Mouse (Mus musculus) gastrocnemius, postnatal 10 days (tissue): ENCODE measurements at regions not wholly inside any gene's neighbourhood (a gene's known extent, or its start where the extent isn't known, plus 50 kb on each side); places are given as distances from the start of the nearest gene placed in this dataset.

Experiments
- DNase-seq: peaks from one replicate; pipeline ENCODE4 v3.0.0; 2021; ENCODE audit warnings: mixed read lengths

- no peak for DNase-seq
These were observed 185.4 kb upstream of the Tle3 start for GRCm38 (mm10) chr9:61186541-61187420.

GRCm38 (mm10) chr9:61187713-61188399 is 184.3 kb upstream of the Tle3 start:
- no peak for DNase-seq

- no peak for DNase-seq
These were observed 182.9 kb upstream of the Tle3 start for GRCm38 (mm10) chr9:61189295-61189694.

GRCm38 (mm10) chr9:61199077-61199753 is 173.0 kb upstream of the Tle3 start:
- no peak for DNase-seq

GRCm38 (mm10) chr9:61199891-61200290 is 172.3 kb upstream of the Tle3 start:
- DNase-seq = no peak

- DNase-seq = no peak
These were observed 171.7 kb upstream of the Tle3 start for GRCm38 (mm10) chr9:61200295-61200955.

- DNase-seq = no peak
These were observed 167.1 kb upstream of the Tle3 start for GRCm38 (mm10) chr9:61205049-61205448.

GRCm38 (mm10) chr9:61206725-61207365 is 165.3 kb upstream of the Tle3 start:
- no peak for DNase-seq

- DNase-seq = no peak
These were observed 164.6 kb upstream of the Tle3 start for GRCm38 (mm10) chr9:61207423-61208150.

- DNase-seq = no peak
These were observed 160.5 kb upstream of the Tle3 start for GRCm38 (mm10) chr9:61211627-61212026.

- peak; percentile 15 for DNase-seq
These were observed 157.2 kb upstream of the Tle3 start for GRCm38 (mm10) chr9:61214943-61215342.

GRCm38 (mm10) chr9:61216012-61216770 is 156.0 kb upstream of the Tle3 start:
- DNase-seq = no peak

- no peak for DNase-seq
These were observed 152.1 kb upstream of the Tle3 start for GRCm38 (mm10) chr9:61220017-61220416.

GRCm38 (mm10) chr9:61222212-61223003 is 149.8 kb upstream of the Tle3 start:
- DNase-seq = no peak

GRCm38 (mm10) chr9:61225020-61225652 is 147.0 kb upstream of the Tle3 start:
- DNase-seq = no peak

- no peak for DNase-seq
These were observed 146.3 kb upstream of the Tle3 start for GRCm38 (mm10) chr9:61225882-61226281.

GRCm38 (mm10) chr9:61226596-61227384 is 145.4 kb upstream of the Tle3 start:
- DNase-seq = no peak
